Mouse (Mus musculus): ENCODE measurements at regions not wholly inside any gene's neighbourhood (a gene's known extent, or its start where the extent isn't known, plus 50 kb on each side); places are given as distances from the start of the nearest gene placed in this dataset.

- ATAC-seq (replicated peaks; ENCODE audit: insufficient number of reproducible peaks, low FRiP score, low TSS enrichment, poor library complexity, severe bottlenecking), result no peak
Measured at GRCm38 (mm10) chr8:36027586-36027985, 262.0 kb downstream of the Gm19410 start.

GRCm38 (mm10) chr8:36028121-36028955 lies 262.7 kb downstream of the Gm19410 start:
- peak; percentile 53 for ATAC-seq (replicated peaks; ENCODE audit: insufficient number of reproducible peaks, low FRiP score, low TSS enrichment, poor library complexity, severe bottlenecking)

- no peak for ATAC-seq (replicated peaks; ENCODE audit: insufficient number of reproducible peaks, low FRiP score, low TSS enrichment, poor library complexity, severe bottlenecking)
Measured at GRCm38 (mm10) chr8:36029445-36029844, 263.9 kb downstream of the Gm19410 start.

DNA sequence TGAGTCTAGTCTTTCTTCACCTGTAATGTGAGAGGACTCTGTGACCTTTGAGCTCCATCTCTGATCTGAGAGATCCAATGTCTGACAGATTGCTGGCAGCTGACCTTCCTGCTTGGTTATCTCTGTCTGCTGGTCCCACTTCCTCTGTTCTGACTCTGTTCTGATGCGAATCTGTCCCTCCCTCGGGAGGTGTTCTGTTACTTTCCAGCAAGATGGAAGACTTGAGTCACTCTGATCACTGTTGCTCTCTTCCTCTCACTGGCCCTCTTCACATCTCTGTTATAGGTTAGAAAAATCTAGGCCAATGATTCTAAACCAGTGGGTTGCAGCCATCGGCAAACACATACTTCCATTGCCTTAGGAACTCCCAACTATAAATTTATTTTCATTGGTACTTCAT lies 264.6 kb downstream of the Gm19410 start:
- ATAC-seq (replicated peaks; ENCODE audit: insufficient number of reproducible peaks, low FRiP score, low TSS enrichment, poor library complexity, severe bottlenecking), result no peak

DNA sequence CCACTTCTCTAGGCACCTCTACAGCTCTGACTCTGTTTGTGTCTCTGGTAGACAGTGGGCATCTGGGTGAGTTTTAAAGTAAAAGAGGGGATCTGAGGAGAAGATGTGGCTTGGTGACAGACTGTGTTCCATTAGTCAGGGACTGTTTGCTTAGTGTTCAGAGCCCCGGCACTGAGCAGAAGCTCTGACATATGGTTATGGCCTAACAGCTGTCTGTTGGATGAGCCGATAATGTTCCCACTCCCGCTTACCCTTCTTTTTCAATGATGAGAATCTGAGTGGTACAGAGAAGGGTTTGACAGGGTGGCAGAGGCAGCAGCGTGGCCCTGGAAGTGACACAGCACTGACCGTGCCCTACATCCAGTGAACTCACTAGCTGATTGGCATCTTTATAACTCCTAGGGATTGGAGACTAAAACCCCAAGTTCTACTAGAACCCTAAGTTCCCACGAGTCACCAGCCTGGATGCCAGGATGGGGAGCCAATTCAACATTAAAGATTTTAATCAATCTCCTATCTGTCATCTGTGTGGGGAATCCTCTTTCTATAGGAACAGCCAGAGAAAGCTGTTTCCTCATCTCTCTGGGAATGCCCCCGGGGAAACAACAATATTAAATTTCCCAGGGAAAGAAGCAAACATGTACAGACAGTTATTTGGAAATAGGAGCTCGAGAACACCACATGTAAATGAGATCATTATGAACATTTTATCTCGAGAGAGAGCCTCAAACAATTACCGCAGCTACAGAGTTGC lies 266.6 kb downstream of the Gm19410 start:
- ATAC-seq (replicated peaks; ENCODE audit: insufficient number of reproducible peaks, low FRiP score, low TSS enrichment, poor library complexity, severe bottlenecking), result no peak

DNA sequence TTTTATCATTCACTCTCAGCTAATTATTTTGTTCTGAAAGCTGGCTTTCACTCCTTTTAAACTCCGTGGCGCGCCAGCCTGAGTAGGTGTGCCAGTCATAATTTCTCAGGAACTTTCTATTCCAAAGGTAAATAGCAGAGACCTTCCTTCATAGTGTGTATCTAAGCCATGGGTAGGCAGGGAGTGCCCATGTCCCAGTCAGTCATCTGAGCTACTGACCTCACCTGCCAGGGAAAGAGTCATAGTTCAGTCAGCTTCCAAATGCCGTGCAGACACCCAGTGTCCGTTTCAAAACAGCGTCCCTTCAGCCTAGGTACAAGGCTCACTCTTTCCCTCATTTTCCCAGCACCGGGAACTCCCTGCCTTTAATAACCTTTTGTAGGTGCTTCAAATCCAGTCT lies 269.7 kb downstream of the Gm19410 start:
- no peak for ATAC-seq (replicated peaks; ENCODE audit: insufficient number of reproducible peaks, low FRiP score, low TSS enrichment, poor library complexity, severe bottlenecking)

DNA sequence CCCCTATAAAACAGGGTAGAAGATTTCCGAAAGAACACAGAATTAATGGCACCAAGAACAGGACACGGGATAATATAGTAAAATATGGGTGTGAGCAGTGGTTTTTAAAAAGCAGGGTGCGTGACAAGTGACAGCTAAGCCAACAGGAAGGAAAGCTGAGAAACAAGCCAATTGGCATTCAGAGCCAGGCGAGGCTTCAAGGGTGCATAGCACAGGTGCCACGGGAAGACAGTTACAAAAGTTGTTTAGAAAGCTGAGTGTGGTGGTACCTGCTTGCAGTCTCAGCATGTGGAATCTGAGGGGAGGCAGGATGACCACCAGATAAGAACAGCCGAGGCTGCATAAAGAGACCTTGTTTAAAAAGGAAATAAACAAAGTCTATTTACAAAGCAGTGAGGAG lies 270.7 kb downstream of the Gm19410 start:
- ATAC-seq (replicated peaks; ENCODE audit: insufficient number of reproducible peaks, low FRiP score, low TSS enrichment, poor library complexity, severe bottlenecking), result no peak

GRCm38 (mm10) chr8:36041222-36041864 lies 275.8 kb downstream of the Gm19410 start:
- no peak for ATAC-seq (replicated peaks; ENCODE audit: insufficient number of reproducible peaks, low FRiP score, low TSS enrichment, poor library complexity, severe bottlenecking)

DNA sequence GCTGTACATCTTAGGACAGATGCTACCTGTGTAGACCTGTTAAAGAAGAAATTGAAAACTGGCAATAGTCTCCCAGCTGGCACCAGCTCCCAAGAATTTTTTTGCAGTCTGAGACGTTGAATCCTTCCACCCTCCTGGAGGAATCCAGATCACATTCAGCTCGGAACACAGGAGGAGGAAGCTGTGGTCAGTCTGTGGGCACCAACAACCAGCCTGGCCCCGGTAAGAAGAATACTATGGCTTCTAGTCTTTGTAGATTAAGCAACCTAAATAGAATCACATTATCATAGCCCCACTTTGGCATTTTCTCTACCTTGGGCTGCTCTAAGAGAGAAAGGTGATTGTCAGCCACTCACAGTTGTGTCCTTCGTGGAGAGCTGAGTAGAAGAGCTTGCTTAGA lies 277.0 kb downstream of the Gm19410 start:
- ATAC-seq (replicated peaks; ENCODE audit: insufficient number of reproducible peaks, low FRiP score, low TSS enrichment, poor library complexity, severe bottlenecking), result no peak
